ENCODE assay signal across 8 mouse cellular contexts in the genomic region with DNA sequence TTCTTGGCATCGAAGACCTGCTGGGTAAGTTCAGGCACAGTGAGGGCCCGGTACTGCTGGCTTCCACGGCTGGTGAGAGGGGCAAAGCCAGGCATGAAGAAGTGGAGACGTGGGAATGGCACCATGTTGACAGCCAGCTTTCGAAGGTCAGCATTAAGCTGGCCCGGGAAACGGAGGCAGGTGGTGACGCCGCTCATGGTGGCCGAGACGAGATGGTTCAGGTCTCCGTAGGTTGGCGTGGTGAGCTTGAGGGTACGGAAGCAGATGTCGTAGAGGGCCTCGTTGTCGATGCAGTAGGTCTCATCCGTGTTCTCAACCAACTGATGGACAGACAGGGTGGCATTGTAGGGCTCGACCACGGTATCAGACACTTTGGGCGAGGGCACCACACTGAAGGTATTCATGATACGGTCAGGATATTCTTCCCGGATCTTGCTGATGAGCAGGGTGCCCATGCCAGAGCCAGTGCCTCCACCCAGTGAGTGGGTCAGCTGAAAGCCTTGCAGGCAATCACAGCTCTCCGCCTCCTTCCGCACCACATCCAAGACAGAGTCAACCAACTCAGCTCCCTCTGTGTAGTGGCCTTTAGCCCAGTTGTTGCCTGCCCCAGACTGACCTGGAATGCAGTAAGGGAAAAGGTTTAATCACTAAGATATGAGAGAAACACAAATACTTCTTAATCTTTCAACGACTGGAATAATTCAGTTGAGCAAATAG. TPM values are rescaled to one million over a fixed set of nuclear protein-coding genes. Genes with fewer than 3 reads are reported as not detected.
DNase-seq lines count a peak whose midpoint lies in the region; ATAC-seq and TF ChIP-seq lines count a peak whose summit lies in the region.

No protein-coding gene starts in this region.

- peaks cover 60% of the 10 kb centered on the region for H3K79me2 ChIP-seq in C2C12 (ENCODE audit: control insufficient read depth, insufficient read depth)

- peaks cover 44% of the 10 kb centered on the region for H3K79me3 ChIP-seq in C2C12 (ENCODE audit: low read depth)

- peak overlapping the region; percentile 94 for H3K27ac ChIP-seq in embryonic facial prominence, embryonic 15.5 days (replicated peaks)
- H3K27ac ChIP-seq in kidney, postnatal 0 days, result peak overlapping the region; percentile 47; the same call in 1 of the 2 replicates
- 0 out of 2 replicates have a peak overlapping the region, but pooled peaks have one; percentile 1 for H3K27ac ChIP-seq in neural tube, embryonic 13.5 days (replicated peaks)

- no peaks in the 10 kb centered on the region for H3K27me3 ChIP-seq in C2C12 (ENCODE audit: control insufficient read depth, insufficient read depth, insufficient read length)
- no peaks in the 10 kb centered on the region for H3K27me3 ChIP-seq in embryonic facial prominence, embryonic 15.5 days
- no peaks in the 10 kb centered on the region for H3K27me3 ChIP-seq in kidney, postnatal 0 days (ENCODE audit: insufficient read depth, low read length)
- H3K27me3 ChIP-seq in neural tube, embryonic 13.5 days, result no peaks in the 10 kb centered on the region

- ATAC-seq in embryonic facial prominence, embryonic 15.5 days (ENCODE audit: insufficient number of reproducible peaks, low FRiP score, low TSS enrichment, low read depth), result no peak
- ATAC-seq in kidney, postnatal 0 days (replicated peaks; ENCODE audit: low FRiP score, low read depth), result no peak
- no peak for ATAC-seq in neural tube, embryonic 13.5 days (ENCODE audit: low read depth)

- peak; percentile 19 for DNase-seq in embryo, embryonic 10 days (ENCODE audit: low spot score)
- DNase-seq in embryo, embryonic 10.5 days (ENCODE audit: low spot score), result no peak
- no peak for DNase-seq in kidney, postnatal 0 days (ENCODE audit: low spot score)
- DNase-seq in c-Kit-positive CD71-positive TER-119-positive erythroid progenitor cells, embryonic 14.5 days (ENCODE audit: low spot score), result no peak
- no peak for DNase-seq in ovary, postnatal 10 days (ENCODE audit: low spot score)

- TF ChIP-seq CTCF in C2C12 (IDR thresholded peaks at IDR 0.05; ENCODE audit: control insufficient read depth, insufficient read depth, insufficient read length), result no peak
- no peak for TF ChIP-seq CTCF in kidney, postnatal 0 days (IDR thresholded peaks at IDR 0.05; ENCODE audit: low read depth)

- 0 out of 2 replicates have a peak overlapping the region, but pooled peaks have one; percentile 7 for H3K9ac ChIP-seq in embryonic facial prominence, embryonic 15.5 days
- peak overlapping the region; percentile 1; the same call in 1 of the 2 replicates for H3K9ac ChIP-seq in kidney, postnatal 0 days (ENCODE audit: low read depth, low read length)
- peak overlapping the region; percentile 100 for H3K9ac ChIP-seq in neural tube, embryonic 13.5 days

- H3K36me3 ChIP-seq in C2C12 (ENCODE audit: control insufficient read depth, insufficient read depth), result peaks cover 36% of the 10 kb centered on the region
- peaks cover 54% of the 10 kb centered on the region for H3K36me3 ChIP-seq in embryonic facial prominence, embryonic 15.5 days
- peaks cover 31% of the 10 kb centered on the region for H3K36me3 ChIP-seq in kidney, postnatal 0 days (ENCODE audit: insufficient read depth, low read length)
- peaks cover 60% of the 10 kb centered on the region for H3K36me3 ChIP-seq in neural tube, embryonic 13.5 days

- 62% methylated on average over 26 of the region's 26 CpGs for WGBS in embryonic facial prominence, embryonic 15.5 days
- WGBS in kidney, postnatal 0 days, result 60% methylated on average over 26 of the region's 26 CpGs
- 76% methylated on average over 26 of the region's 26 CpGs for WGBS in neural tube, embryonic 13.5 days

- H3K4me2 ChIP-seq in embryonic facial prominence, embryonic 15.5 days (replicated peaks), result peak overlapping the region; percentile 76
- peak overlapping the region; percentile 83 for H3K4me2 ChIP-seq in kidney, postnatal 0 days (ENCODE audit: low read length)
- peak overlapping the region; percentile 93 for H3K4me2 ChIP-seq in neural tube, embryonic 13.5 days

- peaks cover 34% of the 10 kb centered on the region for H3K4me1 ChIP-seq in embryonic facial prominence, embryonic 15.5 days
- peaks cover 13% of the 10 kb centered on the region for H3K4me1 ChIP-seq in kidney, postnatal 0 days (replicated peaks; ENCODE audit: insufficient read depth, low read length)
- peaks cover 54% of the 10 kb centered on the region for H3K4me1 ChIP-seq in neural tube, embryonic 13.5 days (replicated peaks)

- H3K9me3 ChIP-seq in embryonic facial prominence, embryonic 15.5 days (replicated peaks), result no peaks in the 10 kb centered on the region
- no peaks in the 10 kb centered on the region for H3K9me3 ChIP-seq in kidney, postnatal 0 days (replicated peaks; ENCODE audit: low read length)
- no peaks in the 10 kb centered on the region for H3K9me3 ChIP-seq in neural tube, embryonic 13.5 days

- H3ac ChIP-seq in C2C12 (ENCODE audit: control insufficient read depth, insufficient read length, low read depth), result peak overlapping the region; percentile 25

- H3K4me3 ChIP-seq in C2C12 (ENCODE audit: insufficient read depth, poor library complexity, severe bottlenecking), result peak overlapping the region; percentile 94
- H3K4me3 ChIP-seq in embryonic facial prominence, embryonic 15.5 days (replicated peaks), result peak overlapping the region; percentile 81
- H3K4me3 ChIP-seq in kidney, postnatal 0 days (replicated peaks; ENCODE audit: low read depth, low read length), result peak overlapping the region; percentile 76
- H3K4me3 ChIP-seq in neural tube, embryonic 13.5 days, result peak overlapping the region; percentile 98

TF ChIP-seq in C2C12, 6 proteins besides CTCF, POLR2A, EP300 and RAD21:
- TF ChIP-seq CEBPB (IDR thresholded peaks at IDR 0.05; ENCODE audit: low read depth) (no peak), MAX (IDR thresholded peaks at IDR 0.05) (no peak), USF1 (IDR thresholded peaks at IDR 0.05; ENCODE audit: low read depth) (no peak), MYOG (IDR thresholded peaks at IDR 0.05; ENCODE audit: control insufficient read depth, extremely low read depth, insufficient read length) (no peak), MYOD1 (IDR thresholded peaks at IDR 0.05; ENCODE audit: control insufficient read depth, insufficient read length, low read depth) (no peak), FOSL1 (IDR thresholded peaks at IDR 0.05; ENCODE audit: insufficient read depth, low read length, poor library complexity, severe bottlenecking) (no peak)
TF ChIP-seq in C2C12: peak in this region for 0.

RNA-seq across cellular contexts. Expression of gene Tubb5, which starts 2.5 kb away (rescaled TPM):
- 1,881 TPM for polyA plus RNA-seq in C2C12 (2012; fragmentation: generic; extraction: Trizol)
- 823 TPM in 2 replicates for polyA plus RNA-seq in embryonic facial prominence, embryonic 15.5 days (2015; fragmentation: Nextera tagmentation; extraction: Ambion mirVana)
- 503 and 575 TPM in 2 replicates for polyA plus RNA-seq in kidney, postnatal 0 days (2015; fragmentation: Nextera tagmentation; extraction: Ambion mirVana)
- polyA plus RNA-seq in neural tube, embryonic 13.5 days (2015; fragmentation: Nextera tagmentation; extraction: Ambion mirVana), result 1,686 and 1,692 TPM in 2 replicates

RNA-seq across cellular contexts. Expression of gene Mdc1, which starts 5.7 kb away (rescaled TPM):
- 16.6 TPM for polyA plus RNA-seq in C2C12 (2012; fragmentation: generic; extraction: Trizol)
- 12.0 and 16.1 TPM in 2 replicates for polyA plus RNA-seq in embryonic facial prominence, embryonic 15.5 days (2015; fragmentation: Nextera tagmentation; extraction: Ambion mirVana)
- 5.4 and 5.6 TPM in 2 replicates for polyA plus RNA-seq in kidney, postnatal 0 days (2015; fragmentation: Nextera tagmentation; extraction: Ambion mirVana)
- 7.2 and 9.6 TPM in 2 replicates for polyA plus RNA-seq in neural tube, embryonic 13.5 days (2015; fragmentation: Nextera tagmentation; extraction: Ambion mirVana)

RNA-seq across cellular contexts. Expression of gene Flot1, which starts 12.6 kb away (rescaled TPM):
- 57.2 TPM for polyA plus RNA-seq in C2C12 (2012; fragmentation: generic; extraction: Trizol)
- polyA plus RNA-seq in embryonic facial prominence, embryonic 15.5 days (2015; fragmentation: Nextera tagmentation; extraction: Ambion mirVana), result 64.4 and 72.6 TPM in 2 replicates
- 52.2 and 54.5 TPM in 2 replicates for polyA plus RNA-seq in kidney, postnatal 0 days (2015; fragmentation: Nextera tagmentation; extraction: Ambion mirVana)
- 93.6 and 96.5 TPM in 2 replicates for polyA plus RNA-seq in neural tube, embryonic 13.5 days (2015; fragmentation: Nextera tagmentation; extraction: Ambion mirVana)

RNA-seq across cellular contexts. Expression of gene Ier3, which starts 14.1 kb away (rescaled TPM):
- 55.2 TPM for polyA plus RNA-seq in C2C12 (2012; fragmentation: generic; extraction: Trizol)
- polyA plus RNA-seq in embryonic facial prominence, embryonic 15.5 days (2015; fragmentation: Nextera tagmentation; extraction: Ambion mirVana), result 28.7 and 30.2 TPM in 2 replicates
- polyA plus RNA-seq in kidney, postnatal 0 days (2015; fragmentation: Nextera tagmentation; extraction: Ambion mirVana), result 83.6 and 93.1 TPM in 2 replicates
- 11.2 and 11.6 TPM in 2 replicates for polyA plus RNA-seq in neural tube, embryonic 13.5 days (2015; fragmentation: Nextera tagmentation; extraction: Ambion mirVana)

RNA-seq across cellular contexts. Expression of gene Nrm, which starts 25.5 kb away (rescaled TPM):
- 25.5 TPM for polyA plus RNA-seq in C2C12 (2012; fragmentation: generic; extraction: Trizol)
- 53.2 and 55.2 TPM in 2 replicates for polyA plus RNA-seq in embryonic facial prominence, embryonic 15.5 days (2015; fragmentation: Nextera tagmentation; extraction: Ambion mirVana)
- polyA plus RNA-seq in kidney, postnatal 0 days (2015; fragmentation: Nextera tagmentation; extraction: Ambion mirVana), result 36.9 and 44.6 TPM in 2 replicates
- 28.2 and 29.0 TPM in 2 replicates for polyA plus RNA-seq in neural tube, embryonic 13.5 days (2015; fragmentation: Nextera tagmentation; extraction: Ambion mirVana)

Comparison
In these comparisons a context has a peak if more than half of its experiments do, and no peak if none do; other contexts are left out.
1. H3K27ac ChIP-seq: peak in every context shown above with its lines; median percentile 94 in embryonic facial prominence, embryonic 15.5 days; 47 in kidney, postnatal 0 days; 1 in neural tube, embryonic 13.5 days.
2. H3K9ac ChIP-seq: peak in every context shown above with its lines; median percentile 100 in neural tube, embryonic 13.5 days; 7 in embryonic facial prominence, embryonic 15.5 days; 1 in kidney, postnatal 0 days.